Mouse (Mus musculus): Measurements from ENCODE around the gene Grwd1.

DNA sequence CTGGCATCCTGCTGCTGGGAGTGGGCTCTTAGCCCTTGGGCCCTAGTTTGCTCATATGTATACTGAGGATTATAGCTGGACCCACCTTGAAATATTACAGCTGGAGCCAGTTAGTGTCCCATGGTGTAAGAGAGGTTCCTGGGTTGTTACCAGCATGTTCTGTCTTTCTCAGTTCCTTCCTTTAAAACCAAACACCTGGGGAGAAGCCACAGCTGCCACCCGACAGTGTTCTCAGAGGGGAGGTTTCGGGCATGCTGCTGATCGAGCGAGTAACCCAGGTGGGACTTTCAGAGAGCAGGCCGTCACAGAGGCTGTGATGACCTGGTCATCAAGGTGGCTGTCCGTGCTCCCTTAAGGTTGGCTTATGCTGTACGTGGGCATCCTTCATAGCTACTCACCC is 46.2 kb upstream of the Grwd1 start:
- no peak for TF ChIP-seq CTCF (IDR thresholded peaks at IDR 0.05; ENCODE audit: extremely low read depth, insufficient read depth, low read length)
- TF ChIP-seq POLR2A (IDR thresholded peaks at IDR 0.05; ENCODE audit: extremely low read depth, insufficient read depth, low read length) = no peak

Measured in cortical plate, adult 2 months (tissue).